In genomic region chr6:87160196-87160595, GRCm38 (mm10) we compare ENCODE assay signal across 29 mouse cellular contexts. TPM values are rescaled to one million over a fixed set of nuclear protein-coding genes. Genes with fewer than 3 reads are reported as not detected.
DNase-seq lines count a peak whose midpoint lies in the region; ATAC-seq lines count a peak whose summit lies in the region.
"Had no signal": no experiment of that assay in that cellular context is flagged by ENCODE, and none has a peak within 500 bp of the region (broad histone marks: within the 10 kb centered on the region; RNA-seq: fewer than 3 reads in every experiment).

No protein-coding gene starts in this region.

- 0 out of 2 replicates have a peak overlapping the region, but pooled peaks have one; percentile 22 for H3K27ac ChIP-seq in embryonic facial prominence, embryonic 13.5 days
- peak overlapping the region; percentile 75 for H3K27ac ChIP-seq in limb, embryonic 11.5 days (replicated peaks; ENCODE audit: low read depth, low read length)
- H3K27ac ChIP-seq in heart, embryonic 12.5 days (ENCODE audit: poor library complexity, severe bottlenecking), result no peak overlapping the region
- H3K27ac ChIP-seq: forebrain, embryonic 10.5 days; heart, adult 2 months; hindbrain, embryonic 14.5 days; intestine, embryonic 15.5 days; liver, embryonic 13.5 days; midbrain, embryonic 12.5 days had no signal

- H3K4me3 ChIP-seq in embryonic facial prominence, embryonic 13.5 days, result no peak overlapping the region
- H3K4me3 ChIP-seq in limb, embryonic 11.5 days (ENCODE audit: low read depth, low read length), result no peak overlapping the region
- H3K4me3 ChIP-seq in heart, embryonic 12.5 days, result no peak overlapping the region
- H3K4me3 ChIP-seq: forebrain, embryonic 10.5 days; heart, adult 2 months; intestine, embryonic 15.5 days; liver, embryonic 13.5 days; midbrain, embryonic 12.5 days had no signal

- DNase-seq in retina, embryonic 14.5 days (ENCODE audit: low spot score), result peak; percentile 5
- no peak for DNase-seq in retina, postnatal 1 day
- peak; percentile 78 for DNase-seq in limb, embryonic 11.5 days (ENCODE audit: low spot score)
- no peak for DNase-seq in adrenal gland, postnatal 10 days
- DNase-seq in Muller cell, postnatal 12 days (ENCODE audit: inconsistent ontology term), result no peak
- DNase-seq in gastrocnemius, postnatal 14 days, result no peak
- DNase-seq: adrenal gland, postnatal 14 days; cerebellum, adult 2 months; gastrocnemius, postnatal 25 days; heart, adult 2 months; kidney, adult 8-10 months; liver, embryonic 13.5 days; lung, adult 2 months; lung, postnatal 14 days; right cerebral cortex, postnatal 4 days; thymus, postnatal 36 days had no signal

- H3K36me3 ChIP-seq in embryonic facial prominence, embryonic 13.5 days, result peaks cover 69% of the 10 kb centered on the region
- H3K36me3 ChIP-seq in limb, embryonic 11.5 days (ENCODE audit: control insufficient read depth, insufficient read depth, low read length), result peaks cover 3% of the 10 kb centered on the region; the same call in 1 of the 2 replicates
- no peaks in the 10 kb centered on the region for H3K36me3 ChIP-seq in heart, embryonic 12.5 days
- H3K36me3 ChIP-seq: intestine, embryonic 15.5 days; liver, embryonic 13.5 days; midbrain, embryonic 12.5 days had no signal

- H3K4me2 ChIP-seq in embryonic facial prominence, embryonic 13.5 days, result no peak overlapping the region
- H3K4me2 ChIP-seq in limb, embryonic 11.5 days (ENCODE audit: low read depth, severe bottlenecking), result no peak overlapping the region
- H3K4me2 ChIP-seq in heart, embryonic 12.5 days, result no peak overlapping the region
- H3K4me2 ChIP-seq: hindbrain, embryonic 14.5 days; intestine, embryonic 15.5 days; liver, embryonic 13.5 days; midbrain, embryonic 12.5 days had no signal

- peaks cover 33% of the 10 kb centered on the region for H3K4me1 ChIP-seq in embryonic facial prominence, embryonic 13.5 days
- peaks cover 21% of the 10 kb centered on the region for H3K4me1 ChIP-seq in limb, embryonic 11.5 days (ENCODE audit: control insufficient read depth, insufficient read depth, low read length)
- peaks cover 8% of the 10 kb centered on the region; the same call in 1 of the 2 replicates for H3K4me1 ChIP-seq in heart, embryonic 12.5 days (replicated peaks)
- H3K4me1 ChIP-seq: forebrain, embryonic 10.5 days; intestine, embryonic 15.5 days; liver, embryonic 13.5 days; midbrain, embryonic 12.5 days had no signal

- H3K9me3 ChIP-seq in embryonic facial prominence, embryonic 13.5 days, result no peaks in the 10 kb centered on the region
- H3K9me3 ChIP-seq in limb, embryonic 11.5 days (ENCODE audit: control insufficient read depth, low read length), result no peaks in the 10 kb centered on the region
- no peaks in the 10 kb centered on the region for H3K9me3 ChIP-seq in heart, embryonic 12.5 days (replicated peaks)
- H3K9me3 ChIP-seq: forebrain, embryonic 10.5 days; intestine, embryonic 15.5 days; liver, embryonic 13.5 days; midbrain, embryonic 12.5 days had no signal

- WGBS in embryonic facial prominence, embryonic 13.5 days, result 77% methylated on average over 5 of the region's 5 CpGs
- 14% methylated on average over 5 of the region's 5 CpGs for WGBS in limb, embryonic 11.5 days
- 78% methylated on average over 5 of the region's 5 CpGs for WGBS in heart, embryonic 12.5 days

- intact Hi-C loops in gastrocnemius, postnatal 14 days (cut with DNase I; ENCODE audit: low total_unique reads), result no loop called here

- H3K9ac ChIP-seq in embryonic facial prominence, embryonic 13.5 days, result no peak overlapping the region
- no peak overlapping the region for H3K9ac ChIP-seq in limb, embryonic 11.5 days (ENCODE audit: low read length)
- no peak overlapping the region for H3K9ac ChIP-seq in heart, embryonic 12.5 days
- H3K9ac ChIP-seq: hindbrain, embryonic 14.5 days; intestine, embryonic 15.5 days; liver, embryonic 13.5 days; midbrain, embryonic 12.5 days had no signal

- no peaks in the 10 kb centered on the region for H3K27me3 ChIP-seq in embryonic facial prominence, embryonic 13.5 days
- H3K27me3 ChIP-seq in limb, embryonic 11.5 days (ENCODE audit: control insufficient read depth, insufficient read depth, low read length), result no peaks in the 10 kb centered on the region
- H3K27me3 ChIP-seq in heart, embryonic 12.5 days (replicated peaks), result no peaks in the 10 kb centered on the region
- H3K27me3 ChIP-seq: intestine, embryonic 15.5 days; midbrain, embryonic 12.5 days had no signal

- ATAC-seq in embryonic facial prominence, embryonic 13.5 days (ENCODE audit: insufficient number of reproducible peaks, insufficient read depth, low FRiP score, low TSS enrichment, low read depth), result no peak
- peak; percentile 80 for ATAC-seq in limb, embryonic 11.5 days (ENCODE audit: insufficient number of reproducible peaks, low FRiP score, low TSS enrichment, low read depth)
- ATAC-seq in heart, embryonic 12.5 days (ENCODE audit: insufficient number of reproducible peaks, low FRiP score), result no peak
- ATAC-seq: forebrain, embryonic 16.5 days; intestine, embryonic 15.5 days had no signal

RNA-seq across cellular contexts. Expression of gene D6Ertd527e, which starts 55.6 kb away (rescaled TPM):
- 0.15 and 0.28 TPM in 2 replicates for polyA plus RNA-seq in embryonic facial prominence, embryonic 13.5 days (2015; fragmentation: Nextera tagmentation; extraction: Ambion mirVana)
- polyA plus RNA-seq in limb, embryonic 11.5 days (2014; fragmentation: Nextera tagmentation; extraction: Ambion mirVana), result 0.35 and 0.53 TPM in 2 replicates
- 0.10 TPM in 1 of 2 replicates, not detected in the other for polyA plus RNA-seq in heart, embryonic 12.5 days (2016; fragmentation: Nextera tagmentation; extraction: Ambion mirVana)
- under 1 TPM; 0.12 TPM for total RNA-seq in adrenal gland, postnatal 10 days (2021)
- not detected for total RNA-seq in gastrocnemius, postnatal 14 days (2021)
- total RNA-seq: adrenal gland, postnatal 14 days; ES-E14; gastrocnemius, postnatal 25 days; heart, adult 2 months; heart, postnatal 25 days; left cerebral cortex, adult 18-20 months; left cerebral cortex, postnatal 36 days; megakaryocyte progenitor cell, adult 5-6 weeks had no signal
- polyA plus RNA-seq: heart, embryonic 14.5 days; liver, embryonic 13.5 days; midbrain, embryonic 12.5 days had no signal

Comparison
In these comparisons a context has a peak if more than half of its experiments do, and no peak if none do; other contexts are left out.
1. DNase-seq: peak in retina, embryonic 14.5 days (single experiment) and limb, embryonic 11.5 days (single experiment); none in retina, postnatal 1 day (single experiment), adrenal gland, postnatal 10 days (single experiment), Muller cell, postnatal 12 days (single experiment) and gastrocnemius, postnatal 14 days (single experiment).